In the genomic region with DNA sequence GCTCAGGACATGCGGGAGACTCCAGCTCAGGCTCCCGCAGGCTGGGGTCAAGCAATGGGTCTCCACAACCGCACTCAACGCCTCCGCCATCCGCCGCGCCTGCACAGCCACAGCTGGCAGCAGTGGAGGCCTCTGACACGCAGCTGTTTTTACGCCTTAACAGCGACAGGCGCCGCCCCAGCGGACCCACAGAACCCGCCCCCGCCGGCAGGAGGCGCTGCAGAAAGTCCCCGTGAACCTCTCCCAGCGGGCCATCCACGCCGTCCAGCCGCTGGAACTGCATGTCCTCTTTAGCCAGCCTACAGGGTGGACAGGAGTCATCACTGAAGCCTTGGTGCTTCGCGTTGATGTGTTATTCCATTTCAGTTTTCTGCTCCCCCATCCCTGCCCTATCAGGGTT, we compare ENCODE assay signal across 7 mouse cellular contexts. TPM values are rescaled to one million over a fixed set of nuclear protein-coding genes. Genes with fewer than 3 reads are reported as not detected.
A peak's percentile ranks its signal among the peaks of the same experiment; 100 is the strongest.
DNase-seq lines count a peak whose midpoint lies in the region; ATAC-seq and TF ChIP-seq lines count a peak whose summit lies in the region.

No protein-coding gene starts in this region.

- H3K9ac ChIP-seq in kidney, embryonic 16.5 days (replicated peaks; ENCODE audit: low read length): peak overlapping the region; percentile 25; the same call in 1 of the 2 replicates
- H3K9ac ChIP-seq in kidney, postnatal 0 days (ENCODE audit: low read depth, low read length): no peak overlapping the region

- H3K27ac ChIP-seq in kidney, embryonic 16.5 days (ENCODE audit: low read length): no peak overlapping the region
- no peak overlapping the region; the same call in 1 of the 2 replicates for H3K27ac ChIP-seq in bone marrow, adult 2 months (ENCODE audit: control insufficient read depth, insufficient read depth, low read depth, low read length, poor library complexity)
- H3K27ac ChIP-seq in kidney, postnatal 0 days: no peak overlapping the region

- H3K9me3 ChIP-seq in kidney, embryonic 16.5 days (ENCODE audit: low read length): no peaks in the 10 kb centered on the region
- no peaks in the 10 kb centered on the region for H3K9me3 ChIP-seq in kidney, postnatal 0 days (replicated peaks; ENCODE audit: low read length)

- DNase-seq in kidney, postnatal 14 days: no peak
- peak; percentile 10 for DNase-seq in kidney, postnatal 0 days (ENCODE audit: low spot score)
- peak; percentile 28 for DNase-seq in mesoderm, embryonic 11.5 days (ENCODE audit: low read depth, low spot score)
- DNase-seq in right cerebral cortex, adult 18-20 months: no peak
- DNase-seq in urinary bladder, adult 2 months (ENCODE audit: low spot score): no peak

- H3K4me1 ChIP-seq in kidney, embryonic 16.5 days (ENCODE audit: insufficient read depth, low read length): no peaks in the 10 kb centered on the region
- no peaks in the 10 kb centered on the region; the same call in 1 of the 2 replicates for H3K4me1 ChIP-seq in bone marrow, adult 2 months (ENCODE audit: control insufficient read depth, insufficient read depth, low read length)
- no peaks in the 10 kb centered on the region for H3K4me1 ChIP-seq in kidney, postnatal 0 days (replicated peaks; ENCODE audit: insufficient read depth, low read length)

- 10% methylated on average over 25 of the region's 25 CpGs for WGBS in kidney, embryonic 16.5 days
- WGBS in bone marrow, adult 2 months: 34% methylated on average over 25 of the region's 25 CpGs
- 18% methylated on average over 25 of the region's 25 CpGs for WGBS in kidney, postnatal 0 days

- 0 out of 2 replicates have a peak overlapping the region, but pooled peaks have one; percentile 3 for H3K4me3 ChIP-seq in kidney, embryonic 16.5 days (ENCODE audit: low read length)
- no peak overlapping the region for H3K4me3 ChIP-seq in bone marrow, adult 2 months (replicated peaks; ENCODE audit: control insufficient read depth, low read depth, low read length)
- H3K4me3 ChIP-seq in kidney, postnatal 0 days (replicated peaks; ENCODE audit: low read depth, low read length): no peak overlapping the region

- no peak for TF ChIP-seq POLR2A in bone marrow, adult 2 months (IDR thresholded peaks at IDR 0.05; ENCODE audit: borderline replicate concordance, control insufficient read depth, low read depth, low read length)

- H3K4me2 ChIP-seq in kidney, embryonic 16.5 days (replicated peaks; ENCODE audit: low read depth, low read length): no peak overlapping the region
- no peak overlapping the region for H3K4me2 ChIP-seq in kidney, postnatal 0 days (ENCODE audit: low read length)

- no peak for ATAC-seq in kidney, embryonic 16.5 days (ENCODE audit: low FRiP score, low TSS enrichment)
- ATAC-seq in kidney, postnatal 0 days (replicated peaks; ENCODE audit: low FRiP score, low read depth): no peak

- peak; percentile 48; the same call in 1 of the 2 replicates for TF ChIP-seq CTCF in bone marrow, adult 2 months (IDR thresholded peaks at IDR 0.05; ENCODE audit: control insufficient read depth, insufficient read depth, low read length)
- peak; percentile 55 for TF ChIP-seq CTCF in kidney, postnatal 0 days (IDR thresholded peaks at IDR 0.05; ENCODE audit: low read depth)

- no peaks in the 10 kb centered on the region for H3K36me3 ChIP-seq in kidney, embryonic 16.5 days (ENCODE audit: insufficient read depth, low read length)
- H3K36me3 ChIP-seq in kidney, postnatal 0 days (ENCODE audit: insufficient read depth, low read length): no peaks in the 10 kb centered on the region

- peaks cover 23% of the 10 kb centered on the region for H3K27me3 ChIP-seq in kidney, embryonic 16.5 days (ENCODE audit: insufficient read depth, low read length)
- 0 out of 2 replicates have a peak, but pooled peaks cover 6% of the 10 kb centered on the region for H3K27me3 ChIP-seq in kidney, postnatal 0 days (ENCODE audit: insufficient read depth, low read length)

RNA-seq across cellular contexts. Expression of a gene that starts 6.6 kb away (rescaled TPM):
- not detected in 2 replicates for polyA plus RNA-seq in kidney, embryonic 16.5 days (2015; fragmentation: Nextera tagmentation; extraction: Ambion mirVana)
- polyA plus RNA-seq in bone marrow, adult 2 months (2011; ENCODE audit: insufficient read depth, insufficient read length, low replicate concordance, missing spikeins): not detected in 2 replicates
- not detected in 2 replicates for polyA plus RNA-seq in kidney, postnatal 0 days (2015; fragmentation: Nextera tagmentation; extraction: Ambion mirVana)
- 0.04 TPM in 1 of 2 replicates, not detected in the other for polyA plus RNA-seq in urinary bladder, adult 2 months (2012; rRNA removed)

RNA-seq across cellular contexts. Expression of a gene that starts 17.3 kb away (rescaled TPM):
- polyA plus RNA-seq in kidney, embryonic 16.5 days (2015; fragmentation: Nextera tagmentation; extraction: Ambion mirVana): 34.8 and 35.2 TPM in 2 replicates
- polyA plus RNA-seq in bone marrow, adult 2 months (2011; ENCODE audit: insufficient read depth, insufficient read length, low replicate concordance, missing spikeins): 3.5 and 7.3 TPM in 2 replicates
- polyA plus RNA-seq in kidney, postnatal 0 days (2015; fragmentation: Nextera tagmentation; extraction: Ambion mirVana): 30.2 and 32.0 TPM in 2 replicates
- 26.9 and 28.5 TPM in 2 replicates for polyA plus RNA-seq in urinary bladder, adult 2 months (2012; rRNA removed)

RNA-seq across cellular contexts. Expression of a gene that starts 17.4 kb away (rescaled TPM):
- 150 and 154 TPM in 2 replicates for polyA plus RNA-seq in kidney, embryonic 16.5 days (2015; fragmentation: Nextera tagmentation; extraction: Ambion mirVana)
- polyA plus RNA-seq in bone marrow, adult 2 months (2011; ENCODE audit: insufficient read depth, insufficient read length, low replicate concordance, missing spikeins): 20.7 and 46.6 TPM in 2 replicates
- polyA plus RNA-seq in kidney, postnatal 0 days (2015; fragmentation: Nextera tagmentation; extraction: Ambion mirVana): 116 and 125 TPM in 2 replicates
- 113 and 136 TPM in 2 replicates for polyA plus RNA-seq in urinary bladder, adult 2 months (2012; rRNA removed)

RNA-seq across cellular contexts. Expression of a gene that starts 18.9 kb away (rescaled TPM):
- polyA plus RNA-seq in kidney, embryonic 16.5 days (2015; fragmentation: Nextera tagmentation; extraction: Ambion mirVana): 93.3 and 104 TPM in 2 replicates
- polyA plus RNA-seq in bone marrow, adult 2 months (2011; ENCODE audit: insufficient read depth, insufficient read length, low replicate concordance, missing spikeins): 240 and 300 TPM in 2 replicates
- 120 and 131 TPM in 2 replicates for polyA plus RNA-seq in kidney, postnatal 0 days (2015; fragmentation: Nextera tagmentation; extraction: Ambion mirVana)
- polyA plus RNA-seq in urinary bladder, adult 2 months (2012; rRNA removed): 109 and 140 TPM in 2 replicates

RNA-seq across cellular contexts. Expression of a gene that starts 29.0 kb away (rescaled TPM):
- polyA plus RNA-seq in kidney, embryonic 16.5 days (2015; fragmentation: Nextera tagmentation; extraction: Ambion mirVana): 27.5 and 28.4 TPM in 2 replicates
- polyA plus RNA-seq in bone marrow, adult 2 months (2011; ENCODE audit: insufficient read depth, insufficient read length, low replicate concordance, missing spikeins): 35.5 and 49.9 TPM in 2 replicates
- 19.0 and 19.4 TPM in 2 replicates for polyA plus RNA-seq in kidney, postnatal 0 days (2015; fragmentation: Nextera tagmentation; extraction: Ambion mirVana)
- polyA plus RNA-seq in urinary bladder, adult 2 months (2012; rRNA removed): 50.0 and 53.0 TPM in 2 replicates

Comparison
In these comparisons a context has a peak if more than half of its experiments do, and no peak if none do; other contexts are left out.
1. DNase-seq: peak in kidney, postnatal 0 days (single experiment) and mesoderm, embryonic 11.5 days (single experiment); none in kidney, postnatal 14 days (single experiment), right cerebral cortex, adult 18-20 months (single experiment) and urinary bladder, adult 2 months (single experiment).